Mouse (Mus musculus): ENCODE measurements around the gene Arid1b. TPM values are rescaled to one million over a fixed set of nuclear protein-coding genes. Genes with fewer than 3 reads are reported as not detected.

Gene Arid1b
- polyA plus RNA-seq, 1 experiment from 2014 or later, result 2.9 TPM

- WGBS (ENCODE audit: insufficient replicate concordance), result 0% methylated on average over 46 of the region's 56 CpGs
- H3K27ac ChIP-seq (replicated peaks), result peak overlapping the region; percentile 95
- no peaks in the 10 kb centered on the region for H3K36me3 ChIP-seq (replicated peaks)
- H3K4me3 ChIP-seq (replicated peaks), result peak overlapping the region; percentile 94
- peak overlapping the region; percentile 90 for H3K4me2 ChIP-seq
- peaks cover 24% of the 10 kb centered on the region for H3K4me1 ChIP-seq (replicated peaks)
- no peaks in the 10 kb centered on the region for H3K9me3 ChIP-seq (replicated peaks)
- H3K27me3 ChIP-seq, result no peaks in the 10 kb centered on the region
- peak; percentile 63 for ATAC-seq (ENCODE audit: insufficient read depth)
- peak overlapping the region; percentile 96 for H3K9ac ChIP-seq
Measured at GRCm38 (mm10) chr17:4995561-4996051, 1.5 kb downstream of the Arid1b start.

GRCm38 (mm10) chr17:4996121-4996813 lies 2.1 kb downstream of the Arid1b start:
- Histone ChIP-seq H3K4me3 (replicated peaks) (peak overlapping the region; percentile 94), H3K27me3 (no peaks in the 10 kb centered on the region), H3K9me3 (replicated peaks) (no peaks in the 10 kb centered on the region), H3K9ac (peak overlapping the region; percentile 96), H3K4me2 (peak overlapping the region; percentile 90), H3K4me1 (replicated peaks) (peaks cover 30% of the 10 kb centered on the region), H3K36me3 (replicated peaks) (0 out of 2 replicates have a peak, but pooled peaks cover 4% of the 10 kb centered on the region), H3K27ac (replicated peaks) (peak overlapping the region; percentile 95)
- WGBS (ENCODE audit: insufficient replicate concordance), result under 1% methylated on average over 76 of the region's 95 CpGs
- ATAC-seq (ENCODE audit: insufficient read depth), result peak; percentile 57

- Histone ChIP-seq H3K36me3 (replicated peaks) (0 out of 2 replicates have a peak, but pooled peaks cover 4% of the 10 kb centered on the region), H3K4me1 (replicated peaks) (peaks cover 36% of the 10 kb centered on the region), H3K4me2 (peak overlapping the region; percentile 90), H3K4me3 (replicated peaks) (peak overlapping the region; percentile 94), H3K9me3 (replicated peaks) (no peaks in the 10 kb centered on the region), H3K9ac (peak overlapping the region; percentile 96), H3K27me3 (no peaks in the 10 kb centered on the region), H3K27ac (replicated peaks) (peak overlapping the region; percentile 95)
- WGBS (ENCODE audit: insufficient replicate concordance), result under 1% methylated on average over 20 of the region's 20 CpGs
- ATAC-seq (ENCODE audit: insufficient read depth), result no peak
Measured at GRCm38 (mm10) chr17:4996814-4997549, 2.9 kb downstream of the Arid1b start.

GRCm38 (mm10) chr17:4997968-4998367 lies 3.8 kb downstream of the Arid1b start:
- ATAC-seq (ENCODE audit: insufficient read depth), result no peak
- 49% methylated on average over 3 of the region's 3 CpGs for WGBS (ENCODE audit: insufficient replicate concordance)
- H3K4me3 ChIP-seq (replicated peaks), result no peak overlapping the region
- peak overlapping the region; percentile 30; the same call in 1 of the 2 replicates for H3K4me2 ChIP-seq
- H3K27me3 ChIP-seq, result no peaks in the 10 kb centered on the region
- H3K27ac ChIP-seq (replicated peaks), result no peak overlapping the region
- H3K9me3 ChIP-seq (replicated peaks), result no peaks in the 10 kb centered on the region
- H3K9ac ChIP-seq, result no peak overlapping the region
- H3K4me1 ChIP-seq (replicated peaks), result peaks cover 41% of the 10 kb centered on the region
- 0 out of 2 replicates have a peak, but pooled peaks cover 4% of the 10 kb centered on the region for H3K36me3 ChIP-seq (replicated peaks)

- Histone ChIP-seq H3K36me3 (replicated peaks) (0 out of 2 replicates have a peak, but pooled peaks cover 4% of the 10 kb centered on the region), H3K9me3 (replicated peaks) (no peaks in the 10 kb centered on the region), H3K4me2 (no peak overlapping the region), H3K4me3 (replicated peaks) (no peak overlapping the region), H3K4me1 (replicated peaks) (peaks cover 43% of the 10 kb centered on the region), H3K27ac (replicated peaks) (no peak overlapping the region), H3K27me3 (no peaks in the 10 kb centered on the region), H3K9ac (no peak overlapping the region)
- no peak for ATAC-seq (ENCODE audit: insufficient read depth)
- 10% methylated on average over 1 of the region's 1 CpGs for WGBS (ENCODE audit: insufficient replicate concordance)
Measured at GRCm38 (mm10) chr17:4999256-4999655, 5.1 kb downstream of the Arid1b start.

GRCm38 (mm10) chr17:5000001-5000400 lies 5.9 kb downstream of the Arid1b start:
- WGBS (ENCODE audit: insufficient replicate concordance), result 70% methylated on average over 10 of the region's 10 CpGs
- Histone ChIP-seq H3K4me3 (replicated peaks) (no peak overlapping the region), H3K27me3 (no peaks in the 10 kb centered on the region), H3K4me2 (peak overlapping the region; percentile 13; the same call in 1 of the 2 replicates), H3K9ac (no peak overlapping the region), H3K27ac (replicated peaks) (no peak overlapping the region), H3K9me3 (replicated peaks) (no peaks in the 10 kb centered on the region), H3K4me1 (replicated peaks) (peaks cover 50% of the 10 kb centered on the region), H3K36me3 (replicated peaks) (0 out of 2 replicates have a peak, but pooled peaks cover 4% of the 10 kb centered on the region)
- ATAC-seq (ENCODE audit: insufficient read depth), result no peak

- Histone ChIP-seq H3K27me3 (no peaks in the 10 kb centered on the region), H3K36me3 (replicated peaks) (0 out of 2 replicates have a peak, but pooled peaks cover 4% of the 10 kb centered on the region), H3K4me3 (replicated peaks) (no peak overlapping the region), H3K27ac (replicated peaks) (no peak overlapping the region), H3K9me3 (replicated peaks) (no peaks in the 10 kb centered on the region), H3K4me2 (no peak overlapping the region), H3K4me1 (replicated peaks) (peaks cover 58% of the 10 kb centered on the region), H3K9ac (no peak overlapping the region)
- WGBS (ENCODE audit: insufficient replicate concordance), result 76% methylated on average over 7 of the region's 7 CpGs
- no peak for ATAC-seq (ENCODE audit: insufficient read depth)
Measured at GRCm38 (mm10) chr17:5000871-5001270, 6.7 kb downstream of the Arid1b start.

- no peak overlapping the region for H3K27ac ChIP-seq (replicated peaks)
- no peak overlapping the region for H3K4me2 ChIP-seq
- H3K4me3 ChIP-seq (replicated peaks), result no peak overlapping the region
- 0 out of 2 replicates have a peak, but pooled peaks cover 4% of the 10 kb centered on the region for H3K36me3 ChIP-seq (replicated peaks)
- no peaks in the 10 kb centered on the region for H3K9me3 ChIP-seq (replicated peaks)
- whole genome bisulfite sequencing (ENCODE audit: insufficient replicate concordance), result 64% methylated on average over 9 of the region's 9 CpGs
- no peak overlapping the region for H3K9ac ChIP-seq
- ATAC-seq (ENCODE audit: insufficient read depth), result no peak
- peaks cover 64% of the 10 kb centered on the region for H3K4me1 ChIP-seq (replicated peaks)
- H3K27me3 ChIP-seq, result no peaks in the 10 kb centered on the region
Measured at GRCm38 (mm10) chr17:5001531-5002131, 7.5 kb downstream of the Arid1b start.

- ATAC-seq (ENCODE audit: insufficient read depth), result no peak
- Histone ChIP-seq H3K4me1 (replicated peaks) (peaks cover 70% of the 10 kb centered on the region), H3K9me3 (replicated peaks) (no peaks in the 10 kb centered on the region), H3K9ac (no peak overlapping the region), H3K27ac (replicated peaks) (no peak overlapping the region), H3K4me2 (no peak overlapping the region), H3K27me3 (no peaks in the 10 kb centered on the region), H3K4me3 (replicated peaks) (no peak overlapping the region), H3K36me3 (replicated peaks) (0 out of 2 replicates have a peak, but pooled peaks cover 4% of the 10 kb centered on the region)
- 68% methylated on average over 10 of the region's 10 CpGs for WGBS (ENCODE audit: insufficient replicate concordance)
Measured at GRCm38 (mm10) chr17:5002937-5003508, 8.9 kb downstream of the Arid1b start.

- Histone ChIP-seq H3K9me3 (replicated peaks) (no peaks in the 10 kb centered on the region), H3K4me1 (replicated peaks) (peaks cover 80% of the 10 kb centered on the region), H3K27ac (replicated peaks) (no peak overlapping the region), H3K4me2 (no peak overlapping the region), H3K9ac (no peak overlapping the region), H3K27me3 (no peaks in the 10 kb centered on the region), H3K36me3 (replicated peaks) (0 out of 2 replicates have a peak, but pooled peaks cover 4% of the 10 kb centered on the region), H3K4me3 (replicated peaks) (no peak overlapping the region)
- 72% methylated on average over 8 of the region's 8 CpGs for WGBS (ENCODE audit: insufficient replicate concordance)
- no peak for ATAC-seq (ENCODE audit: insufficient read depth)
Measured at GRCm38 (mm10) chr17:5004266-5004665, 10.1 kb downstream of the Arid1b start.

Data from liver, embryonic 15.5 days (tissue).